Mouse (Mus musculus) layer of hippocampus, adult 2 months (tissue): ENCODE data around the gene Ank3. TPM values are rescaled to one million over a fixed set of nuclear protein-coding genes. Genes with fewer than 3 reads are reported as not detected.
A peak's percentile ranks its signal among the peaks of the same experiment; 100 is the strongest.

Experiments
- DNase-seq, 2 experiments: peaks; one replicate each; pipeline ENCODE4 v3.0.0; 2022; ENCODE audit warnings: low spot score in 2 of 2
- H3K27ac ChIP-seq: fragments of 200-600 bp; 2 replicates; pipeline ENCODE4 v1.8.1; 2022
- H3K4me3 ChIP-seq: fragments of 200-600 bp; 2 replicates; pipeline ENCODE4 v1.8.1; 2022; ENCODE audit warnings: mild to moderate bottlenecking
- CTCF ChIP-seq: fragments of 200-600 bp; conservative IDR thresholded peaks from 2 replicates; pipeline ENCODE4 v1.8.1; 2022; ENCODE audit warnings: antibody characterized with exemption, mild to moderate bottlenecking, moderate library complexity
- total RNA-seq, 2 experiments: library from RNA; stranded (reverse); gene quantifications; 2 replicates each; pipeline ENCODE4 v1.2.3; 2021

The Ank3 gene
- total RNA-seq, 2 experiments from 2014 or later, result 474 to 477 TPM

- TF ChIP-seq CTCF, result no peak
- no peak overlapping the region for H3K4me3 ChIP-seq
- no peak overlapping the region for H3K27ac ChIP-seq
- DNase-seq, result no peak
These were observed 598.5 kb downstream of the Ank3 start for GRCm38 (mm10) chr10:69997082-69997481.

- TF ChIP-seq CTCF, result peak; percentile 74
- Histone ChIP-seq H3K4me3 (no peak overlapping the region), H3K27ac (no peak overlapping the region)
- no peak for DNase-seq
These were observed 605.5 kb downstream of the Ank3 start for GRCm38 (mm10) chr10:70004058-70004457.

GRCm38 (mm10) chr10:70004831-70005230 lies 606.3 kb downstream of the Ank3 start:
- Histone ChIP-seq H3K27ac (no peak overlapping the region), H3K4me3 (no peak overlapping the region)
- no peak for DNase-seq
- no peak for TF ChIP-seq CTCF

- H3K27ac ChIP-seq, result no peak overlapping the region
- no peak overlapping the region for H3K4me3 ChIP-seq
- no peak for DNase-seq
- TF ChIP-seq CTCF, result no peak
These were observed 607.8 kb downstream of the Ank3 start for GRCm38 (mm10) chr10:70006380-70006779.

GRCm38 (mm10) chr10:70011738-70012137 lies 613.2 kb downstream of the Ank3 start:
- TF ChIP-seq CTCF, result no peak
- Histone ChIP-seq H3K27ac (no peak overlapping the region), H3K4me3 (no peak overlapping the region)
- DNase-seq, result no peak

GRCm38 (mm10) chr10:70013931-70014330 lies 615.4 kb downstream of the Ank3 start:
- DNase-seq, result no peak
- peak; percentile 55 for TF ChIP-seq CTCF

GRCm38 (mm10) chr10:70015201-70015600 lies 616.6 kb downstream of the Ank3 start:
- TF ChIP-seq CTCF, result no peak
- DNase-seq, result no peak
- H3K4me3 ChIP-seq, result no peak overlapping the region
- no peak overlapping the region for H3K27ac ChIP-seq

More at GRCm38 (mm10) chr10:70013931-70014330, 615.4 kb downstream of the Ank3 start:
- Histone ChIP-seq H3K27ac (no peak overlapping the region), H3K4me3 (no peak overlapping the region)

- H3K27ac ChIP-seq, result no peak overlapping the region
- no peak for DNase-seq
- H3K4me3 ChIP-seq, result no peak overlapping the region
- no peak for TF ChIP-seq CTCF
These were observed 620.1 kb downstream of the Ank3 start for GRCm38 (mm10) chr10:70018691-70019090.

GRCm38 (mm10) chr10:70021667-70022066 lies 623.1 kb downstream of the Ank3 start:
- H3K4me3 ChIP-seq, result no peak overlapping the region
- no peak overlapping the region for H3K27ac ChIP-seq
- TF ChIP-seq CTCF, result peak; percentile 80
- peak; percentile 13 to 66 for DNase-seq

GRCm38 (mm10) chr10:70022596-70022995 lies 624.0 kb downstream of the Ank3 start:
- no peak overlapping the region for H3K4me3 ChIP-seq
- DNase-seq, result no peak
- no peak overlapping the region for H3K27ac ChIP-seq
- no peak for TF ChIP-seq CTCF

GRCm38 (mm10) chr10:70023861-70024260 lies 625.3 kb downstream of the Ank3 start:
- TF ChIP-seq CTCF, result no peak
- Histone ChIP-seq H3K4me3 (no peak overlapping the region), H3K27ac (no peak overlapping the region)
- DNase-seq, result no peak

GRCm38 (mm10) chr10:70031942-70032341 lies 633.4 kb downstream of the Ank3 start:
- DNase-seq, result peak in 1 of 2 experiments; percentile 13
- TF ChIP-seq CTCF, result no peak
- H3K4me3 ChIP-seq, result no peak overlapping the region
- no peak overlapping the region for H3K27ac ChIP-seq

GRCm38 (mm10) chr10:70032982-70033381 lies 634.4 kb downstream of the Ank3 start:
- TF ChIP-seq CTCF, result no peak
- H3K4me3 ChIP-seq, result no peak overlapping the region
- no peak for DNase-seq
- H3K27ac ChIP-seq, result no peak overlapping the region

GRCm38 (mm10) chr10:70033856-70034255 lies 635.3 kb downstream of the Ank3 start:
- Histone ChIP-seq H3K4me3 (no peak overlapping the region), H3K27ac (no peak overlapping the region)
- TF ChIP-seq CTCF, result no peak
- DNase-seq, result no peak

- Histone ChIP-seq H3K4me3 (no peak overlapping the region), H3K27ac (no peak overlapping the region)
- DNase-seq, result no peak
- TF ChIP-seq CTCF, result no peak
These were observed 641.3 kb downstream of the Ank3 start for GRCm38 (mm10) chr10:70039871-70040291.
